Mouse (Mus musculus) Patski (cell line): ENCODE data around the gene Myo3b. TPM values are rescaled to one million over a fixed set of nuclear protein-coding genes. Genes with fewer than 3 reads are reported as not detected.
A peak's percentile ranks its signal among the peaks of the same experiment; 100 is the strongest.
"Not testable (repeated sequence)": the region's sequence is repeated elsewhere in the genome, so short reads cannot be mapped to it uniquely, and the experiment has no call there.

Experiments used
- ATAC-seq: fragments of 100-300 bp; one replicate; pipeline ENCODE4 v1.8.0; 2021
- CTCF ChIA-PET: fragments of 350-600 bp; sonication (Branson Sonifier 250); formaldehyde crosslinking; loops from one replicate; lab custom pipeline; 2022; ENCODE audit warnings: inconsistent platforms; lab: Charles Lee
- POLR2A ChIA-PET: fragments of 350-600 bp; sonication (Branson Sonifier 250); formaldehyde crosslinking; loops from one replicate; lab custom pipeline; 2022; ENCODE audit warnings: antibody characterized with exemption, inconsistent platforms; lab: Charles Lee
- DNase-seq: peaks from one replicate; pipeline ENCODE4 v3.0.0-alpha.2; 2011; ENCODE audit warnings: low read depth, low spot score
- H3K27me3 ChIP-seq: fragments of 371-371 bp; one replicate; pipeline ENCODE4 v1.5.1; 2021
- CTCF ChIP-seq: fragments of 100-300 bp; IDR thresholded peaks from one replicate; pipeline ENCODE4 v1.5.1; 2021
- in situ Hi-C: fragments of 300-500 bp; cut with MboI; formaldehyde crosslinking; loops from 3 replicates; pipeline ENCODE4 v1.11.1; 2018; ENCODE audit warnings: low pct_unique_long_range_greater_than_20kb, mixed read lengths
- polyA plus RNA-seq: library from polyadenylated mRNA; unstranded; gene quantifications from one replicate; pipeline ENCODE4 v1.2.3, GENCODE M21; 2021

The Myo3b gene
- polyA plus RNA-seq, 1 experiment from 2014 or later = 0.18 TPM

GRCm38 (mm10) chr2:70217800-70218199 lies 178.9 kb downstream of the Myo3b start:
- ChIA-PET CTCF (interaction anchor here (1.1 to 1.5 kb wide), 4 partner anchors 11 to 340 kb away, joined by 3 to 5 read pairs (median 4); no protein-coding TSS in a partner anchor), POLR2A (no interaction called here)
- DNase-seq (no peak), ATAC-seq (no peak)
- TF ChIP-seq CTCF = no peak
- in situ Hi-C loops = no loop called here
- H3K27me3 ChIP-seq = no peaks in the 10 kb centered on the region

DNA sequence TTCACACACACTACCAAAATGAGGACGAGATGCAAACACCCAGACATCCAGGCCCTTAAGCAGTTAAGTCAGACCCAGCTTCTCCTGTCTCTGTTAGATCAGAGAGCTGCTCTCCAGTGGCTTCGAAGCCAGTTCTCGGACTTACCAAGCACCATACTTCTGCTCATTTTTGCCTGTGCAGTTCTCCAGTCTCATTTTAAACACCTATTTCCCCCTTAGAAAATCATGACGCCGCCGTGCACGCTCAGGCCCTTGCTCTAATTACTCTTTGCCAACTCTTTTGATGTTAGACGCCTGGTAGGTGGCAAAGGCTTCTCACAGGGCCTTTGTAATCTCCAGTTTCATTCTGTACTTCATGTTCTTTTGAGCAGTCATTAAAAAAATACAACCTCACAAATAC lies 179.5 kb downstream of the Myo3b start:
- DNase-seq (no peak), ATAC-seq (no peak)
- CTCF ChIA-PET = interaction anchor here (1.1 to 1.5 kb wide), 3 partner anchors 17 to 339 kb away, joined by 4 to 5 read pairs (median 4); no protein-coding TSS in a partner anchor
- POLR2A ChIA-PET = no interaction called here
- in situ Hi-C loops = no loop called here
- no peak for TF ChIP-seq CTCF
- no peaks in the 10 kb centered on the region for H3K27me3 ChIP-seq

DNA sequence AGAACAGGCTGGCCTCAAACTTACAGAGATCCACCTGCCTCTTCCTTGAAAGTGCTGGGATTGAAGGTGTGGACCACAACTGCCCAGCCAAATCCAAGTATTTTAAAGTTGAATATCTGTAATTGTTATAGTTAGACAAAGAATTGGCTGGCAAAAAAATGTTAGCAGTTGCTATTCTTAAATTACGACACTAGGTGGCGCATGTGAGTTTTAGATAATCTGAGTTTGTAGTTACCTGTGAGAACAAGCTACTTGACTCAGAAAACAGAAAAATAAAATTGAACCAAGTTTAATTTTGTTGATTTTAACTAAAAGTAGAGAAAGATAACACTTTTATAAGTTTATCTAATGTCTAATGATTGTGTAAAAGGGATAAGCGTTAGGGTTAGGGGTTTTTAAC lies 187.8 kb downstream of the Myo3b start:
- in situ Hi-C loops = loop anchor here (5.0 kb wide), 1 partner anchor 336 kb away; no protein-coding TSS in a partner anchor
- POLR2A ChIA-PET = interaction anchor here (1.1 kb wide), 1 partner anchor 11 kb away, joined by 4 read pairs; no protein-coding TSS in a partner anchor
- no peaks in the 10 kb centered on the region for H3K27me3 ChIP-seq
- no peak for DNase-seq
- CTCF ChIA-PET = interaction anchor here (0.6 to 2.9 kb wide), 13 partner anchors 17 to 402 kb away, joined by 3 to 16 read pairs (median 3); no protein-coding TSS in a partner anchor
- ATAC-seq = no peak
- peak; percentile 53 for TF ChIP-seq CTCF

- POLR2A ChIA-PET, H3K27me3 ChIP-seq, CTCF ChIA-PET, DNase-seq, ATAC-seq, in situ Hi-C loops: not testable (repeated sequence)
Observed at GRCm38 (mm10) chr2:70234450-70234849, 195.5 kb downstream of the Myo3b start.

- no peak for TF ChIP-seq CTCF
- in situ Hi-C loops = no loop called here
- H3K27me3 ChIP-seq = no peaks in the 10 kb centered on the region
- ATAC-seq (no peak), DNase-seq (no peak)
- CTCF ChIA-PET = interaction anchor here (0.8 to 2.3 kb wide), 5 partner anchors 13 to 312 kb away, joined by 3 to 11 read pairs (median 3); no protein-coding TSS in a partner anchor
- POLR2A ChIA-PET = no interaction called here
Observed at GRCm38 (mm10) chr2:70245981-70246380, 207.1 kb downstream of the Myo3b start.

DNA sequence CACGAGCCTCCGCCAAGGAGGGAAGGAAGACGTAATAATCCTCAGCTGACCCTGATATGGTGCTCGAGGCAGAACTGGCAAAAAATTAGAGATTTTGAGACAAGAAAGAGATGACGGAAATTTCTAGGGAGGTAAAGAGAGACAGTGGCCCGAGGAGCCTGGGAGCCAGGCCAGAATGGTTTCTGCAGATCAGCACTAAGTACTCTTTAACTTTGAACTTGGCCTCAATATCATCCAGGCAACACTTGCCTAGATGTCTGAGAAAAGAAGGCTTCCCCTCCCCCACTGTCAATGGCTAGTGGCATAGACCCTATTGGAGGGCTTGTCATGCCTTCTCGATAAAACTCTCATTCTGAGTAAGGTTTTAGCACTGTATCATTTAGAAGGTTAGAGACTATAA lies 209.7 kb downstream of the Myo3b start:
- ATAC-seq (no peak), DNase-seq (no peak)
- TF ChIP-seq CTCF = no peak
- ChIA-PET POLR2A (no interaction called here), CTCF (interaction anchor here (3.4 kb wide), 1 partner anchor 11 kb away, joined by 16 read pairs; no protein-coding TSS in a partner anchor)
- in situ Hi-C loops = no loop called here
- no peaks in the 10 kb centered on the region for H3K27me3 ChIP-seq

DNA sequence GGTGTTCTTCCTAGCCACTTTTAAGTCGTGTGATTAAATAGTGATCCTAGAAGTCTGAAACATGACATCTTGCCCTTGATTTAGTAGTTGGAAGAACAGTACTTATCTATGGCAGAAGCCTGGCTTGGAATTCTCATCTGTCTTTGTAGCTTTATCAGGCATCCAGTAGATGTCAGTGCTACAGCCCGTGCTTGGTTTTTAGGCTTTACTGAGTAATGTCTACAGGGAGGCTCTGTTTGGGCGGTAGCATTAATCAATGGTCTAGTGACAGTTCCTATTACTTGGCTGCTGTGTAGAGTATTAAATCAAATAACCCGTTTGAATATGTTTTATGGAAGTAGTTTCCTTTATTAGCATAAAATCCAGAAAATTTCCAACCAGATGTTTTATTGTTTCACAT lies 210.9 kb downstream of the Myo3b start:
- ChIA-PET CTCF (interaction anchor here (3.4 kb wide), 1 partner anchor 9 kb away, joined by 16 read pairs; no protein-coding TSS in a partner anchor), POLR2A (no interaction called here)
- no peak for DNase-seq
- H3K27me3 ChIP-seq = no peaks in the 10 kb centered on the region
- no peak for ATAC-seq
- in situ Hi-C loops = no loop called here
- peak; percentile 19 for TF ChIP-seq CTCF

DNA sequence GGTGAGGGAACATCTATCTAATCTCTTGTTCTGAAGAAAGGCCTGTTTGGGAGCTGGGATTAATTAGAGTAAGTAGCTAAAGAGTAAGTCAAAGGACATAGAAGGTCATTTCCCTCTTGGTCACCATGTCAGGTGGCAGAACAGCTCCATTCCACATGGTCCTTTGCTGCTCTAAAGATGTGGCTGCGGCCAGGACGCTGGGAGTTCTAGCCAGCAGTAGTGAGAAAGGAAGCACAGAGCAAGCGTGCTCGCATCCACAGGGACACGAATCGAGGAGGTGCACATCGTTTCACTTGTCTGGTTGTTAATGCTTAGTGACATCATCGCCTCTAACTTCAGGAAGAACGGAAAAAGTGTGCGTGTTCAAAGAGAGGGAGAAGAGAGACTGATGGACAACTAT lies 212.3 kb downstream of the Myo3b start:
- H3K27me3 ChIP-seq = no peaks in the 10 kb centered on the region
- TF ChIP-seq CTCF = no peak
- ChIA-PET POLR2A (interaction anchor here (0.6 kb wide), 1 partner anchor 9 kb away, joined by 3 read pairs; no protein-coding TSS in a partner anchor), CTCF (interaction anchor here (0.9 to 3.4 kb wide), 3 partner anchors 8 to 24 kb away, joined by 3 to 16 read pairs (median 6); no protein-coding TSS in a partner anchor)
- in situ Hi-C loops = no loop called here
- no peak for DNase-seq
- ATAC-seq = no peak

- H3K27me3 ChIP-seq = no peaks in the 10 kb centered on the region
- DNase-seq (no peak), ATAC-seq (no peak)
- ChIA-PET CTCF (interaction anchor here (0.6 to 2.4 kb wide), 33 partner anchors 9 to 361 kb away, joined by 3 to 20 read pairs (median 4); no protein-coding TSS in a partner anchor), POLR2A (interaction anchor here (0.6 to 1.1 kb wide), 6 partner anchors 8 to 255 kb away, joined by 3 to 5 read pairs (median 3); no protein-coding TSS in a partner anchor)
- peak; percentile 64 for TF ChIP-seq CTCF
- in situ Hi-C loops = no loop called here
Observed at GRCm38 (mm10) chr2:70259357-70260000, 220.6 kb downstream of the Myo3b start.

DNA sequence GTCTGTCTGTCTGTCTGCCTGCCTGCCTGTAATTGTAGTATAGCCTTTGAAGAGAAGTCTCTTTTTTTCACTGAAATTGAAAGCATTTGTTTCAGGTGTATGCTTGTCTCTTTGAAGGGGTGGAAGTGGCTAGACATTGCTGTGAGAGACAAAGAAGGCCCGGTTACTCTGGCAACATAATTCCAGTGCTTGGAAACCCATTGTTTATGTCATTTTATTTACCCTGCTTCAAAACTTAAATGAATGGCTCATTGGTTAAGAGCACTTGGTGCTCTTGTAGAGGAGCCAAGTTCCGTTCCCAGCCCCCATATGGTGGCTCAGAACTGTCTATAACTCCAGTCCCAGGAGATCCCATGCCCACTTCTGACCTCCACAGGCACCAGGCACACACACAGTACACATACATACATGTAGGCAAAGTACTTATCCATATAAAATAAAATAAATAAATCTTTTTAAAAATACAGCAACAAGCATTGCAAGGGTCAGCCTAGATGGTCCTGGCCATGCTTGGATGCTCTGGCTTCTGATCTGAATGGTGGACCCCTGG lies 221.8 kb downstream of the Myo3b start:
- POLR2A ChIA-PET = interaction anchor here (1.1 kb wide), 1 partner anchor 245 kb away, joined by 5 read pairs; no protein-coding TSS in a partner anchor
- CTCF ChIA-PET = interaction anchor here (0.8 to 2.4 kb wide), 4 partner anchors 11 to 276 kb away, joined by 4 to 16 read pairs (median 5); no protein-coding TSS in a partner anchor
- DNase-seq = no peak
- no peak for TF ChIP-seq CTCF
- in situ Hi-C loops = no loop called here
- ATAC-seq = no peak
- H3K27me3 ChIP-seq = no peaks in the 10 kb centered on the region
